Mouse (Mus musculus) forebrain, embryonic 12.5 days (tissue): ENCODE data around the gene Ehd3. TPM values are rescaled to one million over a fixed set of nuclear protein-coding genes. Genes with fewer than 3 reads are reported as not detected.
"Not testable (repeated sequence)": the region's sequence is repeated elsewhere in the genome, so short reads cannot be mapped to it uniquely, and the experiment has no call there.

Experiments
- ATAC-seq: fragments of 200-750 bp; cut with Nextera tagmentation; 2 replicates; pipeline ENCODE4 v1.8.0; 2017; ENCODE audit warnings: moderate TSS enrichment; ENCODE audit not compliant: low FRiP score
- H3K27ac ChIP-seq: fragments of 300-500 bp; sonication (generic); 2 replicates; pipeline ENCODE4 v1.5.1; 2016; ENCODE audit warnings: mild to moderate bottlenecking
- H3K27me3 ChIP-seq: fragments of 300-500 bp; sonication (generic); 2 replicates; pipeline ENCODE4 v1.6.1; 2016; ENCODE audit warnings: mild to moderate bottlenecking
- H3K36me3 ChIP-seq: fragments of 300-500 bp; sonication (generic); replicated peaks from 2 replicates; pipeline ENCODE4 v1.6.1; 2016; ENCODE audit warnings: mild to moderate bottlenecking
- H3K4me1 ChIP-seq: fragments of 300-500 bp; sonication (generic); 2 replicates; pipeline ENCODE4 v1.6.1; 2016
- H3K4me2 ChIP-seq: fragments of 300-500 bp; sonication (generic); 2 replicates; pipeline ENCODE4 v1.6.1; 2016; ENCODE audit warnings: mild to moderate bottlenecking, moderate library complexity
- H3K4me3 ChIP-seq: fragments of 300-500 bp; sonication (generic); replicated peaks from 2 replicates; pipeline ENCODE4 v1.5.1; 2016; ENCODE audit warnings: mild to moderate bottlenecking
- H3K9ac ChIP-seq: fragments of 300-500 bp; sonication (generic); 2 replicates; pipeline ENCODE4 v1.6.1; 2016; ENCODE audit warnings: mild to moderate bottlenecking
- H3K9me3 ChIP-seq: fragments of 300-500 bp; sonication (generic); 2 replicates; pipeline ENCODE4 v1.6.1; 2016
- WGBS: fragments of 180-500 bp; shearing (Covaris S2); methylation state at CpG from one replicate; pipeline ENCODE4 v1.1.7; 2016; 5-methylcytosine and 5-hydroxymethylcytosine counted together
- polyA plus RNA-seq: library from polyadenylated mRNA; unstranded; fragments of >200 nt; fragmentation: Nextera tagmentation; extraction: Ambion mirVana; gene quantifications from 2 replicates; pipeline ENCODE4 v1.2.1, GENCODE M21; 2016

Ehd3 gene
- polyA plus RNA-seq, 1 experiment from 2014 or later: 8.3 TPM

- Histone ChIP-seq H3K9ac (no peak overlapping the region), H3K4me2 (no peak overlapping the region), H3K4me1 (no peaks in the 10 kb centered on the region), H3K27ac (no peak overlapping the region), H3K4me3 (no peak overlapping the region), H3K36me3 (peaks cover 11% of the 10 kb centered on the region), H3K9me3 (no peaks in the 10 kb centered on the region), H3K27me3 (no peaks in the 10 kb centered on the region)
- ATAC-seq: no peak
- WGBS: 93% methylated on average over 1 of the region's 1 CpGs
Observed at GRCm38 (mm10) chr17:73832901-73833300, 29.0 kb downstream of the Ehd3 start.

- Histone ChIP-seq H3K4me1 (no peaks in the 10 kb centered on the region), H3K27ac (no peak overlapping the region), H3K4me2 (no peak overlapping the region), H3K9ac (no peak overlapping the region), H3K4me3 (no peak overlapping the region), H3K9me3 (no peaks in the 10 kb centered on the region), H3K36me3 (peaks cover 11% of the 10 kb centered on the region; the same call in 1 of the 2 replicates), H3K27me3 (no peaks in the 10 kb centered on the region)
- ATAC-seq: no peak
- 84% methylated on average over 3 of the region's 3 CpGs for WGBS
Observed at GRCm38 (mm10) chr17:73833474-73833873, 29.5 kb downstream of the Ehd3 start.

- H3K4me3 ChIP-seq: no peak overlapping the region
- H3K4me2 ChIP-seq: no peak overlapping the region
- no peaks in the 10 kb centered on the region for H3K27me3 ChIP-seq
- H3K4me1 ChIP-seq: peaks cover 3% of the 10 kb centered on the region; the same call in 1 of the 2 replicates
- no peaks in the 10 kb centered on the region for H3K9me3 ChIP-seq
- 94% methylated on average over 3 of the region's 3 CpGs for WGBS
- no peak overlapping the region for H3K27ac ChIP-seq
- no peak for ATAC-seq
- no peaks in the 10 kb centered on the region for H3K36me3 ChIP-seq
- no peak overlapping the region for H3K9ac ChIP-seq
Observed at GRCm38 (mm10) chr17:73836601-73837000, 32.7 kb downstream of the Ehd3 start.

GRCm38 (mm10) chr17:73837244-73837643, 33.3 kb downstream of the Ehd3 start:
- Histone ChIP-seq H3K4me1 (peaks cover 3% of the 10 kb centered on the region; the same call in 1 of the 2 replicates), H3K36me3 (no peaks in the 10 kb centered on the region), H3K27ac (no peak overlapping the region), H3K9ac (no peak overlapping the region), H3K4me3 (no peak overlapping the region), H3K4me2 (no peak overlapping the region), H3K9me3 (no peaks in the 10 kb centered on the region), H3K27me3 (no peaks in the 10 kb centered on the region)
- no peak for ATAC-seq
- WGBS: 89% methylated on average over 4 of the region's 4 CpGs

- no peak overlapping the region for H3K4me2 ChIP-seq
- WGBS: 52% methylated on average over 3 of the region's 3 CpGs
- ATAC-seq: no peak
- H3K9ac ChIP-seq: no peak overlapping the region
- H3K9me3 ChIP-seq: no peaks in the 10 kb centered on the region
- peaks cover 3% of the 10 kb centered on the region; the same call in 1 of the 2 replicates for H3K4me1 ChIP-seq
- H3K36me3 ChIP-seq: no peaks in the 10 kb centered on the region
- no peak overlapping the region for H3K27ac ChIP-seq
- H3K27me3 ChIP-seq: no peaks in the 10 kb centered on the region
- H3K4me3 ChIP-seq: no peak overlapping the region
Observed at GRCm38 (mm10) chr17:73839086-73839835, 35.3 kb downstream of the Ehd3 start.

- not testable (repeated sequence) for H3K9ac ChIP-seq, H3K9me3 ChIP-seq, ATAC-seq, H3K36me3 ChIP-seq, H3K27me3 ChIP-seq, H3K27ac ChIP-seq, H3K4me1 ChIP-seq, H3K4me3 ChIP-seq, H3K4me2 ChIP-seq
- 52% methylated on average over 1 of the region's 1 CpGs for WGBS
Observed at GRCm38 (mm10) chr17:73839876-73840275, 35.9 kb downstream of the Ehd3 start.

GRCm38 (mm10) chr17:73842963-73843362, 39.0 kb downstream of the Ehd3 start:
- WGBS: 89% methylated on average over 1 of the region's 1 CpGs
- no peak overlapping the region for H3K9ac ChIP-seq
- no peak for ATAC-seq
- no peaks in the 10 kb centered on the region for H3K9me3 ChIP-seq
- H3K27ac ChIP-seq: no peak overlapping the region
- H3K4me2 ChIP-seq: no peak overlapping the region
- peaks cover 3% of the 10 kb centered on the region; the same call in 1 of the 2 replicates for H3K4me1 ChIP-seq
- H3K36me3 ChIP-seq: no peaks in the 10 kb centered on the region
- H3K27me3 ChIP-seq: no peaks in the 10 kb centered on the region
- H3K4me3 ChIP-seq: no peak overlapping the region

DNA sequence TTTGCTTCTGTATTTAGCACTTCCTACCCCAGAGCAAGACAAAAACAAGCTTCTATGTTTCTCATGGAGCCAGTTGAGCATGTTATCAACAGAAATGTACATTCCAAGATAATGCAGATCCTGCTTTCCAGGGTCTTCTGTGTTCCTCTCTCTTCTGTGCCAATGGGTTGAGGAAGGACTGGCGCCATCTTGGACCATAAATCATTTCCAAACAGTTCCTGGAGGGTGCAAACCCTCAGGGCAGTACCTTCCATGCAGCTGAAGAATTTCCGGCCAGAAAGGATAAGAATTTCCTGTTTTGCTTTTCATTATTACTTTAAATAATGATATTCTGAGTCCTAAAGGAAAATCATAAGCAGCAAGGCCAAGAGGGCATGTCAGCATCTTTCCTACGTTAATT, 41.7 kb downstream of the Ehd3 start:
- no peak overlapping the region for H3K4me2 ChIP-seq
- no peaks in the 10 kb centered on the region for H3K36me3 ChIP-seq
- H3K4me1 ChIP-seq: no peaks in the 10 kb centered on the region
- no peak overlapping the region for H3K9ac ChIP-seq
- no peak for ATAC-seq
- no peaks in the 10 kb centered on the region for H3K27me3 ChIP-seq
- 80% methylated on average over 3 of the region's 3 CpGs for WGBS
- H3K4me3 ChIP-seq: no peak overlapping the region
- no peaks in the 10 kb centered on the region for H3K9me3 ChIP-seq
- H3K27ac ChIP-seq: no peak overlapping the region

DNA sequence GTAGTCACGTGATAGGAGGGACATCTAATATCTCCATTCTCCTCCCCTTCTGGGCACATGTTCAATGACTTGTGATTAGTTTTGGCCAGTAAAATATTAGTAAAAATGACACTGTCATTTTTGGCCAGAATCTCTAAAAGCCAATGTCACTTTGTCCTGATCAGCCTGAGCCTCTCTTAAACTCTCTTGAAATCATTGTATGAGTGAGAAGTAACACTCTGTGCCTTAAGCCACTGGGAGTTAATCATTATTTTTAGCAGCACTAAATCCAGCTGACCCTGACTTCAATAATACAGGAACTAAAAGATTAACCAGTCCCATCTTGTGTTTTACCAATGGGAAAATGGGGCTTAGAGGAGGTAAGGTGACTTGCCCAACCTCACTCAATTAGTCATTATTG, 43.5 kb downstream of the Ehd3 start:
- Histone ChIP-seq H3K9me3 (no peaks in the 10 kb centered on the region), H3K4me2 (no peak overlapping the region), H3K4me1 (no peaks in the 10 kb centered on the region), H3K9ac (no peak overlapping the region), H3K36me3 (no peaks in the 10 kb centered on the region), H3K27me3 (no peaks in the 10 kb centered on the region), H3K4me3 (no peak overlapping the region), H3K27ac (no peak overlapping the region)
- ATAC-seq: no peak
- 92% methylated on average over 1 of the region's 1 CpGs for whole genome bisulfite sequencing

DNA sequence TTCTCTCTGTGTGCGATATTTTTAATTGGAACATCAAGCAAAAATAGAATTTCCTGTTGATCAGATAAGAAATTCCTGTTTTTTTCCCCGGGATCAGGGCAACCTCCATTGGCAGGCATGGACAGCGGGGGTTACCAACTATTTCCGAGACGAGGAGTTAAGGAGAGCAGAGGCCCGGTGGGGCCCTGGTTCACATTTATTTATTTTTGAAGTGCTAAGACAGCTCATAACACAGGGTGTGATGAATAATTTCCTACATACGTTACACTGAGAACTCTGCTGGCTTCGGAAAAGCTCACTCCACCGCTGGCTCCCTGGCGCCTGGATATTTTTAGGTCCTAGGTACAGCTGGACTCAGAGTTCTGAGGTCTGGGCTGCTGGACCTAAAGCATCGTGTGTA, 49.1 kb downstream of the Ehd3 start:
- no peak overlapping the region for H3K4me2 ChIP-seq
- H3K9me3 ChIP-seq: no peaks in the 10 kb centered on the region
- H3K27ac ChIP-seq: no peak overlapping the region
- WGBS: 93% methylated on average over 11 of the region's 11 CpGs
- no peaks in the 10 kb centered on the region for H3K27me3 ChIP-seq
- H3K4me1 ChIP-seq: no peaks in the 10 kb centered on the region
- H3K36me3 ChIP-seq: no peaks in the 10 kb centered on the region
- H3K9ac ChIP-seq: no peak overlapping the region
- H3K4me3 ChIP-seq: no peak overlapping the region
- ATAC-seq: no peak

GRCm38 (mm10) chr17:73853717-73854116, 49.8 kb downstream of the Ehd3 start:
- ATAC-seq: no peak
- no peaks in the 10 kb centered on the region for H3K4me1 ChIP-seq
- no peaks in the 10 kb centered on the region for H3K36me3 ChIP-seq
- WGBS: 61% methylated on average over 4 of the region's 4 CpGs
- no peak overlapping the region for H3K4me2 ChIP-seq
- no peak overlapping the region for H3K9ac ChIP-seq
- no peak overlapping the region for H3K27ac ChIP-seq
- H3K27me3 ChIP-seq: no peaks in the 10 kb centered on the region
- no peaks in the 10 kb centered on the region for H3K9me3 ChIP-seq
- H3K4me3 ChIP-seq: no peak overlapping the region

- Histone ChIP-seq H3K36me3 (no peaks in the 10 kb centered on the region), H3K4me3 (no peak overlapping the region), H3K27ac (no peak overlapping the region), H3K27me3 (no peaks in the 10 kb centered on the region), H3K4me1 (no peaks in the 10 kb centered on the region), H3K4me2 (no peak overlapping the region), H3K9me3 (no peaks in the 10 kb centered on the region), H3K9ac (no peak overlapping the region)
- no peak for ATAC-seq
- WGBS: 92% methylated on average over 9 of the region's 9 CpGs
Observed at GRCm38 (mm10) chr17:73869008-73869685, 65.2 kb downstream of the Ehd3 start.
